Mouse (Mus musculus): Measurements from ENCODE around the gene Nol6. TPM values are rescaled to one million over a fixed set of nuclear protein-coding genes. Genes with fewer than 3 reads are reported as not detected.
A peak's percentile ranks its signal among the peaks of the same experiment; 100 is the strongest.

Nol6 gene
- 67.5 and 69.4 TPM in 2 replicates for total RNA-seq (2012; rRNA removed)

DNA sequence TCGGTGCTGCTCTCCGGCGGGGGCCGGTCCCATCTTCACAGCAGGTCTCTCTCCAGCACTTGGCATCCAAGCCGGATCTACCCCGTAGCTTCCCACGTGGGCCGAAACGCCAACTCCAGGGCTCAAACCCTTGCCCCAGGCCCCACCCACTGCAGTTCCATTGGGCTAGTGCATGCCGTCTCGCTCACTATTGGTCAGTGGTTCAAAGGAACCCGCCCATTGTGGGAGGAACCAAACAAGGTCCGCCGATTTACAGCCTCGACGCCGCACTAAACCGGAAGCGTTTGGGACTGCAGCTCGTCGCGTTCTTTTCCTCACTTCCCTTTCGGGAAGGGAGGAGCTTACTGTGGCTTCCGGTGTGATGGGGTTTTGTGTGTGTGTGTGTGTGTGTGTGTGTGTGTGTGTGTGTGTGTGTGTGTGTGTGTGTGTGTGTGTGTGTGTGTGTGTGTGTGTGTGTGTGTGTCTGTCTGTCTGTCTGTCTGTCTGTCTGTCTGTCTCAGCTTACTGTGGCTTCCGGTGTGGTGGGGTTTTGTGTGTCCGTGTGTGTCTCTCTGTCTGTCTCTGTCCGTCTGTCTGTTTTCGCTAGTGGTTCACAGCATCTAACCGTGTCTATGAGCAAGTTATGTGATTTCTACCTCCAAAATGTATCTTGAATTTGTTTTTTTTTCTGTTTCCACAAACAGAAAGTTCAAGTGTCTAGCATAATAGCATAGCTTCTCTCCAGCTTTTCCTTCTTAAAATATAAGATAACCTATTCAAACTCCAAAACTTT lies at the start of gene Nol6:
Gene Nol6 (minus strand): TSS at position 276 of the 772 bp plus-strand sequence.
- peak; percentile 100 for DNase-seq (ENCODE audit: low read depth, low spot score)
- Histone ChIP-seq H3K4me3 (ENCODE audit: insufficient read depth in 1 of 2, low read depth in 1 of 2, low read length in 2 of 2, poor library complexity in 1 of 2, severe bottlenecking in 1 of 2) (peak within 1 kb of the TSS; percentile 70 to 99), H3K9me3 (ENCODE audit: control insufficient read depth, insufficient read depth, low read depth, low read length) (no peaks in the 10 kb centered on the region), H3K36me3 (ENCODE audit: control insufficient read depth, insufficient read depth, low read length, poor library complexity, severe bottlenecking) (peaks cover 33% of the 10 kb centered on the region), H3K27ac (ENCODE audit: insufficient read depth, low read depth, low read length, poor library complexity, severe bottlenecking) (no peak within 1 kb of the TSS), H3K4me1 (ENCODE audit: control insufficient read depth in 2 of 2, insufficient read depth in 2 of 2, low read length in 2 of 2, poor library complexity in 1 of 2) (peaks cover 0 to 5% of the 10 kb centered on the region in 2 experiments; a peak in 2 of 4 replicates), H3K9ac (ENCODE audit: insufficient read depth, low read depth, low read length, poor library complexity, severe bottlenecking) (peak within 1 kb of the TSS; percentile 68)
- TF ChIP-seq ZNF384 (IDR thresholded peaks at IDR 0.05; ENCODE audit: low read depth, low read length) (no peak), ZC3H11A (IDR thresholded peaks at IDR 0.05; ENCODE audit: borderline replicate concordance, low read depth, low read length) (no peak), CHD2 (IDR thresholded peaks at IDR 0.05; ENCODE audit: low read depth, low read length) (peak; percentile 90), MAFK (IDR thresholded peaks at IDR 0.05; ENCODE audit: insufficient read depth, low read depth, low read length) (no peak), HCFC1 (IDR thresholded peaks at IDR 0.05; ENCODE audit: borderline replicate concordance, insufficient read depth, low read length) (peak; percentile 81)
- in situ Hi-C loops (cut with MboI; ENCODE audit: low sequenced_read_pairs in 2 of 2, unreplicated experiment in 2 of 2), result no loop called here

GRCm38 (mm10) chr4:41170970-41171369 lies 46.7 kb upstream of the Nol6 start:
- Histone ChIP-seq H3K4me1 (ENCODE audit: control insufficient read depth in 2 of 2, insufficient read depth in 2 of 2, low read length in 2 of 2, poor library complexity in 1 of 2) (peaks cover under 1 to 5% of the 10 kb centered on the region in 2 experiments; a peak in 2 of 4 replicates), H3K36me3 (ENCODE audit: control insufficient read depth, insufficient read depth, low read length, poor library complexity, severe bottlenecking) (peaks cover 12% of the 10 kb centered on the region; the same call in 1 of the 2 replicates), H3K27ac (ENCODE audit: insufficient read depth, low read depth, low read length, poor library complexity, severe bottlenecking) (no peak overlapping the region), H3K9ac (ENCODE audit: insufficient read depth, low read depth, low read length, poor library complexity, severe bottlenecking) (no peak overlapping the region), H3K9me3 (ENCODE audit: control insufficient read depth, insufficient read depth, low read depth, low read length) (no peaks in the 10 kb centered on the region), H3K4me3 (ENCODE audit: insufficient read depth in 1 of 2, low read depth in 1 of 2, low read length in 2 of 2, poor library complexity in 1 of 2, severe bottlenecking in 1 of 2) (no peak overlapping the region)
- in situ Hi-C loops (cut with MboI; ENCODE audit: low sequenced_read_pairs in 2 of 2, unreplicated experiment in 2 of 2), result no loop called here
- DNase-seq (ENCODE audit: low read depth, low spot score), result no peak
- no peak for TF ChIP-seq MAFK (IDR thresholded peaks at IDR 0.05; ENCODE audit: insufficient read depth, low read depth, low read length)
- TF ChIP-seq ZNF384 (IDR thresholded peaks at IDR 0.05; ENCODE audit: low read depth, low read length), result no peak
- no peak for TF ChIP-seq HCFC1 (IDR thresholded peaks at IDR 0.05; ENCODE audit: borderline replicate concordance, insufficient read depth, low read length)
- TF ChIP-seq ZC3H11A (IDR thresholded peaks at IDR 0.05; ENCODE audit: borderline replicate concordance, low read depth, low read length), result no peak
- TF ChIP-seq CHD2 (IDR thresholded peaks at IDR 0.05; ENCODE audit: low read depth, low read length), result no peak

GRCm38 (mm10) chr4:41165693-41166475 lies 41.6 kb upstream of the Nol6 start:
- in situ Hi-C loops (cut with MboI; ENCODE audit: low sequenced_read_pairs in 2 of 2, unreplicated experiment in 2 of 2), result no loop called here
- Histone ChIP-seq H3K4me1 (ENCODE audit: control insufficient read depth in 2 of 2, insufficient read depth in 2 of 2, low read length in 2 of 2, poor library complexity in 1 of 2) (peaks cover 3 to 9% of the 10 kb centered on the region in 2 experiments), H3K9me3 (ENCODE audit: control insufficient read depth, insufficient read depth, low read depth, low read length) (no peaks in the 10 kb centered on the region), H3K9ac (ENCODE audit: insufficient read depth, low read depth, low read length, poor library complexity, severe bottlenecking) (no peak overlapping the region), H3K4me3 (ENCODE audit: insufficient read depth in 1 of 2, low read depth in 1 of 2, low read length in 2 of 2, poor library complexity in 1 of 2, severe bottlenecking in 1 of 2) (no peak overlapping the region), H3K36me3 (ENCODE audit: control insufficient read depth, insufficient read depth, low read length, poor library complexity, severe bottlenecking) (peaks cover 9% of the 10 kb centered on the region; the same call in 1 of the 2 replicates), H3K27ac (ENCODE audit: insufficient read depth, low read depth, low read length, poor library complexity, severe bottlenecking) (peak overlapping the region; percentile 75; the same call in 1 of the 2 replicates)
- DNase-seq (ENCODE audit: low read depth, low spot score), result peak; percentile 66
- TF ChIP-seq CHD2 (IDR thresholded peaks at IDR 0.05; ENCODE audit: low read depth, low read length) (no peak), MAFK (IDR thresholded peaks at IDR 0.05; ENCODE audit: insufficient read depth, low read depth, low read length) (no peak), ZC3H11A (IDR thresholded peaks at IDR 0.05; ENCODE audit: borderline replicate concordance, low read depth, low read length) (no peak), ZNF384 (IDR thresholded peaks at IDR 0.05; ENCODE audit: low read depth, low read length) (no peak), HCFC1 (IDR thresholded peaks at IDR 0.05; ENCODE audit: borderline replicate concordance, insufficient read depth, low read length) (no peak)

GRCm38 (mm10) chr4:41164974-41165373 lies 40.7 kb upstream of the Nol6 start:
- H3K4me1 ChIP-seq (ENCODE audit: control insufficient read depth in 2 of 2, insufficient read depth in 2 of 2, low read length in 2 of 2, poor library complexity in 1 of 2), result peaks cover 3 to 9% of the 10 kb centered on the region in 2 experiments
- in situ Hi-C loops (cut with MboI; ENCODE audit: low sequenced_read_pairs in 2 of 2, unreplicated experiment in 2 of 2), result no loop called here
- no peaks in the 10 kb centered on the region for H3K9me3 ChIP-seq (ENCODE audit: control insufficient read depth, insufficient read depth, low read depth, low read length)
- H3K36me3 ChIP-seq (ENCODE audit: control insufficient read depth, insufficient read depth, low read length, poor library complexity, severe bottlenecking), result peaks cover 9% of the 10 kb centered on the region; the same call in 1 of the 2 replicates
- peak overlapping the region; percentile 88; the same call in 1 of the 2 replicates for H3K27ac ChIP-seq (ENCODE audit: insufficient read depth, low read depth, low read length, poor library complexity, severe bottlenecking)
- TF ChIP-seq MAFK (IDR thresholded peaks at IDR 0.05; ENCODE audit: insufficient read depth, low read depth, low read length), result no peak
- no peak for TF ChIP-seq CHD2 (IDR thresholded peaks at IDR 0.05; ENCODE audit: low read depth, low read length)
- H3K4me3 ChIP-seq (ENCODE audit: insufficient read depth in 1 of 2, low read depth in 1 of 2, low read length in 2 of 2, poor library complexity in 1 of 2, severe bottlenecking in 1 of 2), result no peak overlapping the region
- DNase-seq (ENCODE audit: low read depth, low spot score), result peak; percentile 59
- no peak overlapping the region; the same call in 1 of the 2 replicates for H3K9ac ChIP-seq (ENCODE audit: insufficient read depth, low read depth, low read length, poor library complexity, severe bottlenecking)

All from ES-E14 (cell line).